Mouse (Mus musculus) ES-E14 (cell line): ENCODE measurements around the gene Slfn1.

Experiments used
- HCFC1 ChIP-seq: IDR thresholded peaks from 2 replicates; pipeline ENCODE4 v1.6.1; 2012; ENCODE audit warnings: low read length, inconsistent platforms, borderline replicate concordance; ENCODE audit not compliant: insufficient read depth
- MAFK ChIP-seq: IDR thresholded peaks from 2 replicates; pipeline ENCODE4 v1.6.1; 2014; ENCODE audit warnings: mild to moderate bottlenecking, low read depth, low read length, inconsistent platforms; ENCODE audit not compliant: insufficient read depth
- ZNF384 ChIP-seq: IDR thresholded peaks from 2 replicates; pipeline ENCODE4 v1.6.1; 2012; ENCODE audit warnings: low read depth, low read length, inconsistent platforms

DNA sequence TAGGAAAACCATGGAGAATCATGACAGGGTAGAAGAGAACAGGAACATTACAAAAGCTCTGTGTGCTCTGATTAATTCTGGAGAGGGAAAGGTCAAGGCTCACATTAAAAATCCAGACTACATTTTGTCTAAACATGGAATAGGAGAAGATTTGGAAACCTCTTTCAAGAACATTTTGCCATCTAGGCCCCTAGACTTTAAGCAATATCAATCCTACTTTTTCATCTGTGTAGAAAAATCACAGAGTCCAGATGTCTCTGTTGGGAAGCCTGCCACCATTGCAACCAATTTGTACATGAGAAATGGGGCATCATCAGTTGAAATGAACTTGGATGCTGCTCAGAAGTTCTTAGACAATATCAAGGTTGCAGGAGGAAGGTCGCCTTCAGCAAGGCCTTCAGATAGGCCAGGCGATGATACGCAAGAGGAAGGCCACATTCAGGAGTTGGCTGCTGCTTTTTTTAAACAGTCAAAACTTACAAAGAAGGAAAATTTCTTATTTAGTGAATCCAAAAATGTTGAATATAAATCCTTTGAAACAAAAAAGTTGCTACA, 4.6 kb downstream of the Slfn1 start:
- TF ChIP-seq HCFC1 (no peak), ZNF384 (no peak), MAFK (no peak)
